Mouse (Mus musculus) hindbrain, embryonic 10.5 days (tissue): ENCODE measurements around the gene Krt27. TPM values are rescaled to one million over a fixed set of nuclear protein-coding genes. Genes with fewer than 3 reads are reported as not detected.

Source experiments
- DNase-seq: peaks from one replicate; pipeline ENCODE4 v3.0.0-alpha.2; 2017; ENCODE audit warnings: low spot score
- H3K27ac ChIP-seq: fragments of 300-500 bp; sonication (generic); 2 replicates; pipeline ENCODE4 v1.5.1; 2016; ENCODE audit warnings: mild to moderate bottlenecking, moderate library complexity
- H3K27me3 ChIP-seq: fragments of 300-500 bp; sonication (generic); 2 replicates; pipeline ENCODE4 v1.6.1; 2016; ENCODE audit warnings: mild to moderate bottlenecking; ENCODE audit not compliant: poor library complexity, insufficient read depth, severe bottlenecking
- H3K36me3 ChIP-seq: fragments of 300-500 bp; sonication (generic); 2 replicates; pipeline ENCODE4 v1.6.1; 2016; ENCODE audit warnings: mild to moderate bottlenecking, moderate library complexity
- H3K4me1 ChIP-seq: fragments of 300-500 bp; sonication (generic); replicated peaks from 2 replicates; pipeline ENCODE4 v1.6.1; 2016; ENCODE audit warnings: mild to moderate bottlenecking
- H3K4me3 ChIP-seq: fragments of 300-500 bp; sonication (generic); 2 replicates; pipeline ENCODE4 v1.5.1; 2016; ENCODE audit warnings: mild to moderate bottlenecking, moderate library complexity
- H3K9me3 ChIP-seq: fragments of 300-500 bp; sonication (generic); 2 replicates; pipeline ENCODE4 v1.6.1; 2016; ENCODE audit warnings: mild to moderate bottlenecking, moderate library complexity
- WGBS: fragments of 180-500 bp; shearing (Covaris S2); methylation state at CpG from one replicate; pipeline ENCODE4 v1.1.7; 2016; 5-methylcytosine and 5-hydroxymethylcytosine counted together
- polyA plus RNA-seq: library from polyadenylated mRNA; unstranded; fragments of >200 nt; fragmentation: Nextera tagmentation; extraction: Ambion mirVana; gene quantifications from 2 replicates; pipeline ENCODE4 v1.2.1, GENCODE M21; 2016

Krt27 gene
- polyA plus RNA-seq, 1 experiment from 2014 or later, result not detected

GRCm38 (mm10) chr11:99316543-99316942 is 34.4 kb downstream of the Krt27 start:
- no peaks in the 10 kb centered on the region for H3K36me3 ChIP-seq
- H3K4me3 ChIP-seq, result no peak overlapping the region
- WGBS, result 63% methylated on average over 8 of the region's 8 CpGs
- no peak for DNase-seq
- H3K9me3 ChIP-seq, result no peaks in the 10 kb centered on the region
- no peak overlapping the region for H3K27ac ChIP-seq
- H3K27me3 ChIP-seq, result no peaks in the 10 kb centered on the region
- H3K4me1 ChIP-seq, result no peaks in the 10 kb centered on the region

- WGBS, result 85% methylated on average over 2 of the region's 2 CpGs
- no peaks in the 10 kb centered on the region for H3K9me3 ChIP-seq
- no peaks in the 10 kb centered on the region for H3K36me3 ChIP-seq
- no peaks in the 10 kb centered on the region for H3K27me3 ChIP-seq
- H3K4me1 ChIP-seq, result no peaks in the 10 kb centered on the region
- H3K27ac ChIP-seq, result no peak overlapping the region
- DNase-seq, result no peak
- H3K4me3 ChIP-seq, result no peak overlapping the region
These were observed 36.3 kb downstream of the Krt27 start for GRCm38 (mm10) chr11:99314594-99314993.

GRCm38 (mm10) chr11:99310882-99311281 is 40.0 kb downstream of the Krt27 start:
- WGBS, result 98% methylated on average over 1 of the region's 1 CpGs
- H3K27me3 ChIP-seq, result no peaks in the 10 kb centered on the region
- no peak overlapping the region for H3K4me3 ChIP-seq
- no peaks in the 10 kb centered on the region for H3K4me1 ChIP-seq
- no peaks in the 10 kb centered on the region for H3K36me3 ChIP-seq
- H3K27ac ChIP-seq, result no peak overlapping the region
- no peak for DNase-seq
- no peaks in the 10 kb centered on the region for H3K9me3 ChIP-seq

GRCm38 (mm10) chr11:99307579-99307978 is 43.3 kb downstream of the Krt27 start:
- no peaks in the 10 kb centered on the region for H3K4me1 ChIP-seq
- no peak overlapping the region for H3K4me3 ChIP-seq
- H3K9me3 ChIP-seq, result no peaks in the 10 kb centered on the region
- H3K36me3 ChIP-seq, result no peaks in the 10 kb centered on the region
- no peak overlapping the region for H3K27ac ChIP-seq
- peak; percentile 71 for DNase-seq
- WGBS, result 45% methylated on average over 2 of the region's 2 CpGs
- H3K27me3 ChIP-seq, result no peaks in the 10 kb centered on the region

Other genes starting within 250 kb of the Krt27 start
- 0.21 and 0.25 TPM in 2 replicates for gene Ccr7, start 196.0 kb downstream of the Krt27 start, polyA plus RNA-seq
- 289 and 317 TPM in 2 replicates for gene Smarce1, start 120.1 kb downstream of the Krt27 start, polyA plus RNA-seq
- 0.15 and 0.59 TPM in 2 replicates for gene Krt222, start 107.0 kb downstream of the Krt27 start, polyA plus RNA-seq
- gene Krt24, start 65.8 kb downstream of the Krt27 start, polyA plus RNA-seq, result not detected in 2 replicates
- gene Krt25, start 28.2 kb downstream of the Krt27 start, polyA plus RNA-seq, result 0.07 TPM in 1 of 2 replicates, not detected in the other
- gene Krt26, start 13.1 kb downstream of the Krt27 start, polyA plus RNA-seq, result 0.12 and 0.43 TPM in 2 replicates
- gene Krt28, start 23.8 kb upstream of the Krt27 start, polyA plus RNA-seq, result 0.25 and 0.26 TPM in 2 replicates
- gene Krt10, start 38.3 kb upstream of the Krt27 start, polyA plus RNA-seq, result 22.4 and 27.4 TPM in 2 replicates
- 0.09 TPM in 1 of 2 replicates, not detected in the other for gene Krt12, start 71.2 kb upstream of the Krt27 start, polyA plus RNA-seq
- 0.35 and 1.6 TPM in 2 replicates for gene Krt20, start 87.0 kb upstream of the Krt27 start, polyA plus RNA-seq
- 0.24 TPM in 1 of 2 replicates, not detected in the other for gene Krt23, start 142.0 kb upstream of the Krt27 start, polyA plus RNA-seq
- gene Krt39, start 170.2 kb upstream of the Krt27 start, polyA plus RNA-seq, result not detected in 2 replicates
- not detected in 2 replicates for gene Krt40, start 192.1 kb upstream of the Krt27 start, polyA plus RNA-seq
- not detected in 2 replicates for gene Krtap3-3, start 199.8 kb upstream of the Krt27 start, polyA plus RNA-seq
- not detected in 2 replicates for gene Krtap3-2, start 205.7 kb upstream of the Krt27 start, polyA plus RNA-seq
- not detected in 2 replicates for gene Gm11939, start 208.4 kb upstream of the Krt27 start, polyA plus RNA-seq
- gene Krtap3-1, start 215.5 kb upstream of the Krt27 start, polyA plus RNA-seq, result not detected in 2 replicates
- gene Krtap1-5, start 229.9 kb upstream of the Krt27 start, polyA plus RNA-seq, result not detected in 2 replicates
- not detected in 2 replicates for gene Krtap1-4, start 232.6 kb upstream of the Krt27 start, polyA plus RNA-seq
- gene Krtap1-3, start 240.2 kb upstream of the Krt27 start, polyA plus RNA-seq, result not detected in 2 replicates
- not detected in 2 replicates for gene Krtap9-3, start 247.0 kb upstream of the Krt27 start, polyA plus RNA-seq